8 mouse cellular contexts compared by ENCODE assay signal in the genomic region with DNA sequence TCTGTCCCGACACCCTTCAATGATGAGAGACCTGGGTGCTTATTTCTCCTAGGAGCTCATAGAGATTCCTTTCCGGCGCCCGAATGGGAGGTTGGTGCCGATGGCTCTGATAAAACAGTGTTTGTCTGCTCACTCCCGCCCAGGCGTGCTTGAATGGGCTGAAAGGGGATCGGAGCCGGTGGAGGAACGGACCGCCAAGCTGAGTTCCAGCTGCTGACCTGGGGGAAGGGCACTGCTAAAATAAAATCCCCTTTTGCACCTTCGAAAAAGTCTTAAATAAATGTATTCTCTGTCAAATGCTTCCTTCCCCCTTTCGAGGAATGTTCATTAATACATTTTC. TPM values are rescaled to one million over a fixed set of nuclear protein-coding genes. Genes with fewer than 3 reads are reported as not detected.
DNase-seq lines count a peak whose midpoint lies in the region; ATAC-seq and TF ChIP-seq lines count a peak whose summit lies in the region.

No protein-coding gene starts in this region.

- no peak for TF ChIP-seq POLR2A in heart, adult 2 months (IDR thresholded peaks at IDR 0.05; ENCODE audit: insufficient read depth, low read depth, low read length)
- no peak for TF ChIP-seq POLR2A in CH12.LX (IDR thresholded peaks at IDR 0.05; ENCODE audit: low read depth, low read length)

- H3K4me3 ChIP-seq in heart, adult 2 months = peak overlapping the region; percentile 63
- peak overlapping the region; percentile 61 to 72 (median 63) for H3K4me3 ChIP-seq in CH12.LX (replicated peaks in 1 of 3; ENCODE audit: low read depth in 2 of 3, low read length in 2 of 3, poor library complexity in 1 of 3)
- peak overlapping the region; percentile 89 for H3K4me3 ChIP-seq in forebrain, embryonic 13.5 days
- H3K4me3 ChIP-seq in liver, embryonic 16.5 days (ENCODE audit: low read depth, low read length) = peak overlapping the region; percentile 98

- intact Hi-C loops in heart, adult 2 months (cut with DNase I) = loop anchor here (2.0 kb wide), 1 partner anchor 21 kb away; no protein-coding TSS in a partner anchor
- intact Hi-C loops in heart, postnatal 25 days (cut with DNase I) = loop anchor here (2.0 to 5.0 kb wide), 2 partner anchors 21 to 188 kb away; partner anchors contain the start of gene Rab1b

- H3K4me2 ChIP-seq in CH12.LX (ENCODE audit: insufficient read depth, low read depth, poor library complexity, severe bottlenecking) = peak overlapping the region; percentile 65; the same call in 1 of the 2 replicates
- H3K4me2 ChIP-seq in forebrain, embryonic 13.5 days = peak overlapping the region; percentile 89
- peak overlapping the region; percentile 64 for H3K4me2 ChIP-seq in liver, embryonic 16.5 days (ENCODE audit: low read depth, low read length)

- no peaks in the 10 kb centered on the region for H3K9me3 ChIP-seq in CH12.LX (replicated peaks; ENCODE audit: low read length)
- H3K9me3 ChIP-seq in forebrain, embryonic 13.5 days (replicated peaks) = no peaks in the 10 kb centered on the region
- no peaks in the 10 kb centered on the region for H3K9me3 ChIP-seq in liver, embryonic 16.5 days (replicated peaks; ENCODE audit: control insufficient read depth, low read length)

- no peak for TF ChIP-seq EP300 in heart, adult 2 months (IDR thresholded peaks at IDR 0.05; ENCODE audit: insufficient read depth, low read depth, low read length)
- no peak for TF ChIP-seq EP300 in CH12.LX (IDR thresholded peaks at IDR 0.05; ENCODE audit: low read length)

- dilution Hi-C loops in CH12.LX (cut with MboI; ENCODE audit: extremely low pct_ligation_motif_present, extremely low pct_unique_long_range_greater_than_20kb, low sequenced_read_pairs) = no loop called here

- H3K27me3 ChIP-seq in heart, adult 2 months (ENCODE audit: control insufficient read depth, insufficient read depth, low read length) = no peaks in the 10 kb centered on the region
- H3K27me3 ChIP-seq in CH12.LX (replicated peaks) = peaks cover 2% of the 10 kb centered on the region
- H3K27me3 ChIP-seq in forebrain, embryonic 13.5 days = no peaks in the 10 kb centered on the region
- peaks cover 16% of the 10 kb centered on the region for H3K27me3 ChIP-seq in liver, embryonic 16.5 days (ENCODE audit: control insufficient read depth, insufficient read depth, low read depth, low read length)

- H3K4me1 ChIP-seq in heart, adult 2 months (ENCODE audit: control insufficient read depth, insufficient read depth, low read length) = peaks cover 8% of the 10 kb centered on the region
- peaks cover 3 to 34% of the 10 kb centered on the region in 2 experiments for H3K4me1 ChIP-seq in CH12.LX (ENCODE audit: control insufficient read depth in 1 of 2, insufficient read depth in 2 of 2)
- H3K4me1 ChIP-seq in forebrain, embryonic 13.5 days = peaks cover 47% of the 10 kb centered on the region
- H3K4me1 ChIP-seq in liver, embryonic 16.5 days (ENCODE audit: control insufficient read depth, low read depth, low read length) = peaks cover 18% of the 10 kb centered on the region

- WGBS in heart, adult 2 months = 5% methylated on average over 13 of the region's 13 CpGs
- WGBS in forebrain, embryonic 13.5 days = 7% methylated on average over 13 of the region's 13 CpGs
- 3% methylated on average over 13 of the region's 13 CpGs for WGBS in liver, embryonic 16.5 days (ENCODE audit: insufficient replicate concordance)

- peak overlapping the region; percentile 35 for H3K9ac ChIP-seq in heart, adult 2 months (ENCODE audit: low read depth, low read length)
- H3K9ac ChIP-seq in CH12.LX (ENCODE audit: insufficient read depth, low read depth) = peak overlapping the region; percentile 91
- peak overlapping the region; percentile 75 for H3K9ac ChIP-seq in forebrain, embryonic 13.5 days
- H3K9ac ChIP-seq in liver, embryonic 16.5 days (ENCODE audit: low read depth, low read length) = peak overlapping the region; percentile 55

- no peak for DNase-seq in heart, adult 2 months
- DNase-seq in heart, postnatal 25 days (ENCODE audit: low spot score) = no peak
- no peak for DNase-seq in CH12.LX (ENCODE audit: extremely low read depth)
- no peak for DNase-seq in right cerebral cortex, postnatal 36 days (ENCODE audit: low spot score in 2 of 2)
- DNase-seq in adrenal gland, postnatal 10 days = no peak
- no peak for DNase-seq in adrenal gland, adult 8-10 months

- 0 out of 2 replicates have a peak, but pooled peaks cover 2% of the 10 kb centered on the region for H3K79me2 ChIP-seq in heart, adult 2 months (replicated peaks; ENCODE audit: control insufficient read depth, insufficient read depth, low read length)
- peaks cover 30% of the 10 kb centered on the region for H3K79me2 ChIP-seq in CH12.LX (replicated peaks; ENCODE audit: control insufficient read depth, extremely low read depth, insufficient read depth, poor library complexity, severe bottlenecking)

- no peak for TF ChIP-seq CTCF in heart, adult 2 months (IDR thresholded peaks at IDR 0.05)
- 0 out of 4 replicates have a peak, but pooled peaks of 1 of the 2 experiments have one; percentile 2 for TF ChIP-seq CTCF in CH12.LX (conservative IDR thresholded peaks at IDR 0.05 in 1 of 2, IDR thresholded peaks at IDR 0.05 in 1 of 2; ENCODE audit: low read depth in 2 of 2, low read length in 2 of 2)

- peak overlapping the region; percentile 81 for H3K27ac ChIP-seq in heart, adult 2 months
- peak overlapping the region; percentile 29; the same call in 1 of the 2 replicates for H3K27ac ChIP-seq in CH12.LX (ENCODE audit: insufficient read depth, low read depth)
- H3K27ac ChIP-seq in forebrain, embryonic 13.5 days = peak overlapping the region; percentile 88
- peak overlapping the region; percentile 58 for H3K27ac ChIP-seq in liver, embryonic 16.5 days (ENCODE audit: low read length)

- in situ Hi-C loops in CH12.LX (cut with MboI; ENCODE audit: low pct_ligation_motif_present, low pct_unique_long_range_greater_than_20kb, low sequenced_read_pairs) = no loop called here

- H3K36me3 ChIP-seq in heart, adult 2 months (ENCODE audit: control insufficient read depth, insufficient read depth, low read length) = peaks cover 10% of the 10 kb centered on the region
- peaks cover 22 to 31% of the 10 kb centered on the region in 2 experiments for H3K36me3 ChIP-seq in CH12.LX (replicated peaks in 1 of 2; ENCODE audit: control insufficient read depth in 1 of 2, insufficient read depth in 1 of 2, low read length in 1 of 2)
- peaks cover 32% of the 10 kb centered on the region for H3K36me3 ChIP-seq in forebrain, embryonic 13.5 days (ENCODE audit: poor library complexity, severe bottlenecking)
- H3K36me3 ChIP-seq in liver, embryonic 16.5 days (ENCODE audit: control insufficient read depth, insufficient read depth) = peaks cover 19% of the 10 kb centered on the region

- TF ChIP-seq RAD21 in CH12.LX (IDR thresholded peaks at IDR 0.05; ENCODE audit: low read depth, low read length) = no peak

- peak; percentile 46 for ATAC-seq in forebrain, embryonic 13.5 days
- ATAC-seq in liver, embryonic 16.5 days (ENCODE audit: low read depth) = peak; percentile 41

RNA-seq across cellular contexts. Expression of gene Sf3b2, which starts 0.5 kb away (rescaled TPM):
- total RNA-seq in heart, adult 2 months (2021) = 100 to 1,000 TPM; 103 to 121 TPM
- 83.1 and 94.5 TPM in 2 replicates for polyA plus RNA-seq in heart, adult 2 months (2012; rRNA removed)
- 100 to 1,000 TPM; 110 to 115 TPM for total RNA-seq in heart, postnatal 25 days (2021)
- total RNA-seq in CH12.LX (2012; rRNA removed) = 191 and 195 TPM in 2 replicates
- total RNA-seq in CH12.LX (2014; rRNA removed) = 155 and 161 TPM in 2 replicates
- 238 and 279 TPM in 2 replicates for polyA plus RNA-seq in CH12.LX (2012; ENCODE audit: insufficient read length, low read depth)
- polyA plus RNA-seq in forebrain, embryonic 13.5 days (2015; fragmentation: Nextera tagmentation; extraction: Ambion mirVana) = 428 and 432 TPM in 2 replicates
- polyA plus RNA-seq in liver, embryonic 16.5 days (2015; fragmentation: Nextera tagmentation; extraction: Ambion mirVana) = 103 TPM in 2 replicates
- total RNA-seq in adrenal gland, postnatal 10 days (2021) = 100 to 1,000 TPM; 149 to 167 TPM
- 100 to 1,000 TPM; 179 to 198 (median 191) TPM for total RNA-seq in adrenal gland, adult 8-10 months (2022)

RNA-seq across cellular contexts. Expression of gene Gal3st3, which starts 2.4 kb away (rescaled TPM):
- 10 to 100 TPM; 27.2 to 29.9 TPM for total RNA-seq in heart, adult 2 months (2021)
- 35.5 and 36.1 TPM in 2 replicates for polyA plus RNA-seq in heart, adult 2 months (2012; rRNA removed)
- 10 to 100 TPM; 24.5 to 25.7 TPM for total RNA-seq in heart, postnatal 25 days (2021)
- total RNA-seq in CH12.LX (2012; rRNA removed) (not detected in 2 replicates), CH12.LX (2014; rRNA removed) (not detected in 2 replicates)
- polyA plus RNA-seq in CH12.LX (2012; ENCODE audit: insufficient read length, low read depth) = not detected in 2 replicates
- 21.3 and 22.6 TPM in 2 replicates for polyA plus RNA-seq in forebrain, embryonic 13.5 days (2015; fragmentation: Nextera tagmentation; extraction: Ambion mirVana)
- polyA plus RNA-seq in liver, embryonic 16.5 days (2015; fragmentation: Nextera tagmentation; extraction: Ambion mirVana) = 0.08 TPM in 1 of 2 replicates, not detected in the other
- under 1 TPM; 0.27 to 0.51 TPM for total RNA-seq in adrenal gland, postnatal 10 days (2021)
- total RNA-seq in adrenal gland, adult 8-10 months (2022) = under 1 TPM; 0.09 to 0.62 (median 0.30) TPM

RNA-seq across cellular contexts. Expression of gene Pacs1, which starts 22.8 kb away (rescaled TPM):
- total RNA-seq in heart, adult 2 months (2021) = 10 to 100 TPM; 20.8 to 21.6 TPM
- 25.7 and 28.5 TPM in 2 replicates for polyA plus RNA-seq in heart, adult 2 months (2012; rRNA removed)
- 10 to 100 TPM; 21.1 TPM for total RNA-seq in heart, postnatal 25 days (2021)
- total RNA-seq in CH12.LX (2012; rRNA removed) = 10.7 and 14.4 TPM in 2 replicates
- 2.0 and 2.4 TPM in 2 replicates for total RNA-seq in CH12.LX (2014; rRNA removed)
- polyA plus RNA-seq in CH12.LX (2012; ENCODE audit: insufficient read length, low read depth) = 8.9 and 10.1 TPM in 2 replicates
- polyA plus RNA-seq in forebrain, embryonic 13.5 days (2015; fragmentation: Nextera tagmentation; extraction: Ambion mirVana) = 20.2 and 21.4 TPM in 2 replicates
- polyA plus RNA-seq in liver, embryonic 16.5 days (2015; fragmentation: Nextera tagmentation; extraction: Ambion mirVana) = 6.8 and 8.1 TPM in 2 replicates
- 10 to 100 TPM; 23.3 to 28.7 TPM for total RNA-seq in adrenal gland, postnatal 10 days (2021)
- total RNA-seq in adrenal gland, adult 8-10 months (2022) = 10 to 100 TPM; 23.9 to 35.0 (median 29.7) TPM

RNA-seq across cellular contexts. Expression of gene Catsper1, which starts 39.8 kb away (rescaled TPM):
- not detected for total RNA-seq in heart, adult 2 months (2021)
- polyA plus RNA-seq in heart, adult 2 months (2012; rRNA removed) = 0.16 TPM in 1 of 2 replicates, not detected in the other
- total RNA-seq in heart, postnatal 25 days (2021) = not detected
- total RNA-seq in CH12.LX (2012; rRNA removed) = not detected in 2 replicates
- total RNA-seq in CH12.LX (2014; rRNA removed) = not detected in 2 replicates
- not detected in 2 replicates for polyA plus RNA-seq in CH12.LX (2012; ENCODE audit: insufficient read length, low read depth)
- polyA plus RNA-seq in forebrain, embryonic 13.5 days (2015; fragmentation: Nextera tagmentation; extraction: Ambion mirVana) = not detected in 2 replicates
- polyA plus RNA-seq in liver, embryonic 16.5 days (2015; fragmentation: Nextera tagmentation; extraction: Ambion mirVana) = not detected in 2 replicates
- total RNA-seq in adrenal gland, postnatal 10 days (2021) = not detected
- not detected for total RNA-seq in adrenal gland, adult 8-10 months (2022)

RNA-seq across cellular contexts. Expression of gene Cst6, which starts 53.7 kb away (rescaled TPM):
- 10 to 100 TPM; 10.9 to 16.8 TPM for total RNA-seq in heart, adult 2 months (2021)
- polyA plus RNA-seq in heart, adult 2 months (2012; rRNA removed) = 5.7 and 10.4 TPM in 2 replicates
- 1 to 10 TPM; 7.4 to 9.6 TPM for total RNA-seq in heart, postnatal 25 days (2021)
- 1.9 and 3.5 TPM in 2 replicates for total RNA-seq in CH12.LX (2012; rRNA removed)
- not detected in 2 replicates for total RNA-seq in CH12.LX (2014; rRNA removed)
- not detected in 2 replicates for polyA plus RNA-seq in CH12.LX (2012; ENCODE audit: insufficient read length, low read depth)
- 1.5 and 1.9 TPM in 2 replicates for polyA plus RNA-seq in forebrain, embryonic 13.5 days (2015; fragmentation: Nextera tagmentation; extraction: Ambion mirVana)
- polyA plus RNA-seq in liver, embryonic 16.5 days (2015; fragmentation: Nextera tagmentation; extraction: Ambion mirVana) = 0.57 TPM in 1 of 2 replicates, not detected in the other
- total RNA-seq in adrenal gland, postnatal 10 days (2021) = 1 to 10 TPM; 1.4 to 2.4 TPM
- total RNA-seq in adrenal gland, adult 8-10 months (2022) = 10 to 100 TPM in 2 of 4 experiments, 1 to 10 TPM in 2; 1.2 to 14.6 (median 6.8) TPM

Comparison
In these comparisons a context has a peak if more than half of its experiments do, and no peak if none do; other contexts are left out.
1. H3K27ac ChIP-seq: peak in every context shown above with its lines; median percentile 88 in forebrain, embryonic 13.5 days; 81 in heart, adult 2 months; 58 in liver, embryonic 16.5 days; 29 in CH12.LX.
2. H3K9ac ChIP-seq: peak in every context shown above with its lines; median percentile 91 in CH12.LX; 75 in forebrain, embryonic 13.5 days; 55 in liver, embryonic 16.5 days; 35 in heart, adult 2 months.
3. RNA of gene Gal3st3, which starts 2.4 kb away (total RNA-seq): 27.2 to 29.9 TPM in heart, adult 2 months and 24.5 to 25.7 TPM in heart, postnatal 25 days; 0.27 to 0.51 TPM in adrenal gland, postnatal 10 days, 0.09 to 0.62 TPM in adrenal gland, adult 8-10 months and not detected in CH12.LX; every median in the first group is over 10 times any median in the second.
4. Peak in every context shown above with its lines, with median percentiles within 50 percentile points of each other: H3K4me3 ChIP-seq and H3K4me2 ChIP-seq.